Mouse (Mus musculus) left cerebral cortex, adult 11 months (tissue): ENCODE data around the gene Xdh.

ENCODE experiments used
- DNase-seq: peaks from one replicate; pipeline ENCODE4 v3.0.0; 2022; ENCODE audit warnings: low spot score

Xdh gene

DNA sequence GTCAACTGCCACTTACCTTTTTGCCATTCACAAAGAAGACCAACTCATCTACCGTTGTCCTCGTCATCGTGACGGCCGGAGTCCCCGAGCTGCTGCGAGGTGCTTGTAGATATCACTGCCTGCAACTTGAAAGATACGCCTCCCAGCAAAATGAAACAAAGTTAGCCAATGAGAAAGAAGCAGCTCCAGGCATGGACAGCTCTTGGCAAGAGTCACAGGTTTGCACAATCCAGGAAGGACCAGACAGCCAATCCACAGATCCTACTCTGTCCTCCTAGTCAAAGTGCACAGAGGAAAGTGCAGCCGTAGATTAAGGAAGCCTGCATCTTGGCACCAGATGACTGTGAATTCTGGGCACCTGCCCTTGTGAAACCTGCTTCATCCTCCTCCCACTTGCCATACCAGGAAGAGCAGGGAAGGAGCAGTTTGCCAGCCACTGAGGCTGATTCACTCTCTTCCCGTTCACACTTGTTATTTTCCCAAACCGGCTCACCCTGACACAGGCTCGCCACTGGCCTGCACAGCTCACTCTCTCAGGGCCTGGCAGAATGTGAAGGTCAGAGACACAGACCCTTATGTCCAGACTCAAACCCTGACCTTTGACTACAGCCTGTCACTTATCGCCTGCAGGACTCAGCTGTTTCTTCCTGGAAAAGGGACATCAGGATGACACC is at the start of gene Xdh:
Gene Xdh, minus strand, starts transcription at position 135 of the 674 bp plus-strand sequence.
- DNase-seq, result no peak

DNA sequence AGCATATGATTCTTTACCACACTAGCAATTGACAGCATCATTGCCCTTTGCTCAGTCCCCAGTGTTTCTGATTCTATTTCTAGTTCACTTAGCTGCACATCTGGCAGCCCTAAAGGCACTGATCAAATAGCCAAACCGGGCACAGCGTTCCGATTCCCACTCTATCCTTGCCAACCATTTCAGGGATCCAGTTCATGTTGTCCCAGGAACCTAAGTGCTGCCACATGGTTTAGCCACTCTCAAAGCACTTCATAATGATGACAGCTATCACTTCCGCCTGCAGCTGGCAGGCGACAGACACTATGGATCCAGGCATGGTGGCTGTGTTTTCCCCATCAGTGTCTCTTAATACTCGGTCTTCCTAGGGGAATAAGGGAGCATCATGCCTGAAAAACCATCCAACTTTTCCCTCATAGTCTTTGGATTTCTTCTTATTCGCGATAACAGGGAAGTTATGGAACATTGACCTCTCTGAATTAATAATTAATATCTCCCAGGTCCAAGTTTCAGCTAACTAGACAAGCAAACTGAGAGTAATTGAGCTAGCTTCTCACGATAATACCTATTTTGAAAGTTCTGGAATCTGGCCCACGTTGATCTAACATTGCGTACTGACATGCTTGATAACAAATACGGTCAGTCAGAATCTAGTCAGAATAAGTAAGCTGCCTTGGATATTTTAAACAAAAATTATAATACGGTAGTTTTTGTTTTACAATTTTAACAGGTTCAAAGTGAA is 46.1 kb upstream of the Xdh start:
- no peak for DNase-seq

DNA sequence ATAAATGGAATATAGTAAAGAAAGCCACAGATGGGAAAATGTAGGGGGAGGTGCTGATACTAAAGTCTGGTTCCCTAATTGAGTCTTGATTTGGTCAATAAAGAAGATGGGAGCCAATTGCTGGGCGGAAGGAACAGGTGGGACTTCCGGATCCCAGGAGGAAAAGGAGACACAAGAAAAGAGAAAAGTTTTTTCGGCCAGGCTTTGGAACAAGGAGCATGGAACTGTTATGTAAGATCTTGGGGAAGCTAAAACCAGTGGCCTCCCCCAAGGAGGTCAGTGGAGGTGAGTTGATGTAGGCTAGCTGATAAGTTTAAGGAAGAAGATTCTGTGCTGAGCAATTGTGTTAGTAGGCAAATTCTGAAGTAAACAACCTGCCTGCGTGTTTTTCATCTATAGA is 41.3 kb upstream of the Xdh start:
- no peak for DNase-seq

DNA sequence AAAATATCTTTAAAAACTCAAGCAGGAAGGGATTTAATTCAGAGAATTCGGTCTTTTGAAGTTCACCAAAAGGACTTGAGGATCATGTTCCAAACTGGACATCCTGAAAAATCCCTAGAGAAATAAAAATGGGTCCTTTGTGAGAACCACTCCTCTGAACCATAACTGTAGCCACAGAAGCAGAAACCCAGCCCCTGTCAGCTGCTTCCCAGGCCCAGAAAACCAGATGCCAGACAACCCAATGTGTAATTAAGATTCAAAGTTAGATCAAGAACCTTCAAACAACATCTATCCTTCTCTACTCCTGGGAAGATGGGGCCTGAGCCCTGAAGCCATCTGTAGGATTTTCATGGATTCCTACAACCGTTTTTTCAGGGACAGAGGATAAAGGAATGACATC is 36.6 kb upstream of the Xdh start:
- no peak for DNase-seq

DNA sequence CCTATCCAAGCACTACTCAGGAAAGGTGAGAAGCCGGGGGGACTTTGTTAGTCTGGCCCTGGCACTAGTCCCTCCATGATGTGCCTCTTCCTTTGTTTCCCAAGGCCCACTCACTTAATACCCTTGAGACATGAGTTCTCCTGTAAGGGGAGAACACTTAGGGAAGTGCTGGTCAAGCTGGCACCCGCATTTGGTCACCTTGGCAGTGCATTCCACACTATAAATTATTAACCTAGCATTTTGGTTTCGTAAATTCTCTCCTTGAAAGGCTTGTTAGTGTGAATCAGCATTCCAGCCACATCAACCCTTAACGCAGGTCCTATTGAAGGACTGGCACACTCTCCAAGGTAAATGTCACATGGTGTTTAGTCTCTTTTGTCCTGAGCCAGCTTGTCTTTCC is 35.9 kb upstream of the Xdh start:
- DNase-seq, result no peak

DNA sequence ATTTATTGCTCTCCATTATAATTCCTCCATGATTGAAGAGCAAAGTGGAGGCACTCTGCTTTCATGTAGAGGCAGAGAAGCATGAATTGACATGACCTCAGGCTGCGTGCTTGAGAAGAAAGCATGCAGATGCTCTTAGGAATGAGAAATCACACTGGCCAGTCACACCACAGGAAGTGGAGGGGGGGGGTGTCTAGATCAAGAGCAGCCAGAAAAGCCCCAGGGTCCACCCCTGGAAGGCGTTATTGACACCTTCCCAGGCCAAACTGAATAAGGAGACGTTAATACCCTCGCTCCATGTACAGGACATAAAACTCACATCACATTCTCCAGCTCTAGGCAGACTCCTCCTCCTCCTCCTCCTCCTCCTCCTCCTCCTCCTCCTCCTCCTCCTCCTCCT is 34.5 kb upstream of the Xdh start:
- no peak for DNase-seq

DNA sequence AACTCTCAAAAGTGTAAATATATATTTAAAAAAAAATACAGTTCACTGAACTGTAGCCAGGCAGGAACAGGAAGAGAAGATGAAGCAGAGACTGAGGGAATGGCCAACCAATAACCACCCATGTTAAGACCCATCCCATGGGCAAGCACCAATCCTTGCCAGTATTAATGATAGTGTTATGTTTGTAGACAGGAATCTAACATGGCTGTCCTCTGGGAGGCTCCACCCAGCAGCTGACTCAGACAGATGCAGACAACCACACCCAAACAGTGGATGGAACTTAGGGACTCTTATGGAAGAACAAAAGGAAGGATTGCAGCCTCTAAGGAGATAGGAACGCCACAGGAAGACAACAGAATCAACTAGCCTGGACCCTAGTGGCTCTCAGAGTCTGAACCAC is 32.9 kb upstream of the Xdh start:
- DNase-seq, result no peak

DNA sequence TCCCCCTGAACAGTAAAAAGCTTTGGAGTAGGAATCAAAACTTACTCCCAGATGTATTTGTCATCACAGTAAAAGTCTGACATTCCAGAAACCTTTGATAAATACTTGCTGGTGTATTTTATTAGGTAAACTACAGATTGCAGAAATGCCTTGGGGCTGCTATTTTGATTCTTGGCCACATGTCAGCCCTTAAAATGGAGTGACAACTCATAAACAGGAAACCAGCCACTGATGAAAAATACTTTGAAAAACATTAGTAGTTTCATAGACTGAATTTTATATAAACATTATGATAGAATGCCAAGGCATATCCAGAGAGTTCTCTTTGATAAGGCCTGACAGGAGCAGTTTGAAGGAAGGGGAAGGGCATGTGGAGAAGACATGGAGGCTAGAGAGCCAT is 26.1 kb upstream of the Xdh start:
- no peak for DNase-seq

DNA sequence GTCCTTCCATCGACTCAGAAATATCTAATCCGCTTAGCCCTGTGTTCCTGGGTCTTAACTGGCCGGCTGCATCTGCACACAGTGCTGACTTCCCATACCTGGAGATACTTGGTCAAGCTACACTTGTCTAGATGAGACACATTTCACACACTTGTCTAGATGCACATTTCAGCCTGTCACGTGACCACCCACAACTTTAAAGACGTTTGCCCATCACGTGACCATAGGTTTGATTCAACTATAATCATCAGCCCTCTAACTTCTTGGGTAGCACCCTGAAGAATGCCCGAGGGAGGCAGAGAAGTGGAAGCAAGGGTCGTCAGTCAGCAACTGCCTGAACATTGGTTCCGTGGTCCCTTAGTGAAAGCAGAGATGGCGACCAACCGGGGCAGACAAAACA is 22.7 kb upstream of the Xdh start:
- no peak for DNase-seq

DNA sequence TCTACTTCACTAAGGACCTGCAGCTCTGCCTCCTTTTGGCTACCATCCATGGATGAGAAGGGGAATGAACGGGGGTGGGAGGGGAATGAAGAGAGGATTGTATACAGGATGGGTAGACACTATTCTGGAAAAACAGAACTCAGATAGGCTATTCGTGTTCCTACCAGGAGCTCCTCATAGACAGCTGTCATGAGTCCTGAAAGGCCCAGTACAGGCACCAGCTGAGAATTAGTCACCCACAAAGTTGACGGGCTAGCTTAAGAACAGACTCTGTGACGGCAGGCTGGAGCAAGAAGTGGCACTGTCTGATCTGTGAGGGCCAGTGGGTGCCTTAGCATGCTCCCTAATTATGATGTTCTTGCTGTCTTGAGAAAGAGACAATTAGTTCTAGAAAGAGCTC is 21.3 kb upstream of the Xdh start:
- DNase-seq, result no peak

DNA sequence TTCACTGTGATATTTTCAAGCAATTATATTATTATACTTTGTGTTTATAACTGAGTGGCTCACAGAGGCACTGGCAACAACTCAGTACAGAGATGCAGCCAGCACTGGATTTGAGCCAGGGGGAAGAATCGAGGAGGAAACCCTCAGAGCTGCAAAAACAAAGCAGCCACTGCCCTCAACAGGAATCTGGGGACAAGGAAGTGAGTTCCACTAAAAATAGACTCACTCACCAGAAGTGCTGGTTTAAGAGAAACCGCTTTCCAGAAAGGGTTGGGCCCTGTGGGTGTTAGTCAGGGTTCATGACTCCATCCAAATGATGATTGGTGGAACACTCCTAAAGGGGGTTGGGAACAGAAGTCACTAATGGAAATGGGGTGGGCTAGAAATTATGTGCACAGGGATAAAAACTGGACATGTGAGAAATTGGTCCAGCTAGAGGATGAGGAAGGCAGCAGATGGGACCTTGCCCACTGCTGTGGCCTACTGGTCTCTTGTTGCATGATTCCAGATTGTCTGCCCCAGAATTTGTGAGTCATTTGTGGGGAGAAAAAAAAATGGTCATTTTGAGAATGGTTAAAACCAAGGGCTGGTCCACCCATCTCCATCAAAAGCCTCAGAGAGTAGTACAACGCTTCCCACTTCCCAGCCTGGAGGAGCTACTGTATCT is 20.5 kb upstream of the Xdh start:
- no peak for DNase-seq

DNA sequence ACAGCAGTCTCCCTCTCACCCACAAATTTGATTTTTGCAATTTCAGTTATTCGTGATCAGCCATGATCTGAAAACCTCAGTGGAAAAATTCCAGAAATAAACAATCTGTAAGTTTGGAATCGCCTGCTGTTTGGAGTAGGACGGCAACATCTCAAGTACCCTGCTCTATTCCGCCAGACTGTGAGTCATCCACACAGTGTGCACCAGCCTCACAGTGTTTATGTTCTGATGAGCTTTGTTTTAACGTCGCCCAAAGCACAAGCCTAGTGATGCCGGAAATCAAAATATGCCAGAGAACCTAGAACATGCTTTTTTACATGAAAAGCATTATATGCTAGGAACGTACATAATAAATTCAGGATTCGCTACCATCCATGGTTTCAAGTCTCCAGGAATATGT is 14.9 kb upstream of the Xdh start:
- no peak for DNase-seq

DNA sequence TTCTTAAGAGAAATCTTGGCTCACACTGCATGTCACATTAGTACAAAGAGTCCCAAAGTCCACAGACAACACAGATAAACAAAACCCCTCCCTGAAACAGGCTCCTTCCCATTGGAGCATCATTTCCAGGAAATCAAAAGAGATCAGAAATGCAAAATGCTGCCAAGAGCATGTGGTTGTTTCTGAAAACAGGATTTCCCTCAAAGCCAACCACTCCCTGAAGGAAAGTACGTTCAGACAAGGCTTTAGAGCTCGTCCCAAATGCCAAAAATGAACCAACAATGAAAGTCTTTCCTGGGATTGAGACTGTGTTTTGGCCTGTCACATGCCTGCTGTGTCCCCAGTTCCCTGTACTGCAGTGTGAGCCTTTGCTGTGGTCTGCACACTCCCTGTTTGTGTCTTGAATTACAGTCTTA is 12.6 kb upstream of the Xdh start:
- DNase-seq, result no peak

DNA sequence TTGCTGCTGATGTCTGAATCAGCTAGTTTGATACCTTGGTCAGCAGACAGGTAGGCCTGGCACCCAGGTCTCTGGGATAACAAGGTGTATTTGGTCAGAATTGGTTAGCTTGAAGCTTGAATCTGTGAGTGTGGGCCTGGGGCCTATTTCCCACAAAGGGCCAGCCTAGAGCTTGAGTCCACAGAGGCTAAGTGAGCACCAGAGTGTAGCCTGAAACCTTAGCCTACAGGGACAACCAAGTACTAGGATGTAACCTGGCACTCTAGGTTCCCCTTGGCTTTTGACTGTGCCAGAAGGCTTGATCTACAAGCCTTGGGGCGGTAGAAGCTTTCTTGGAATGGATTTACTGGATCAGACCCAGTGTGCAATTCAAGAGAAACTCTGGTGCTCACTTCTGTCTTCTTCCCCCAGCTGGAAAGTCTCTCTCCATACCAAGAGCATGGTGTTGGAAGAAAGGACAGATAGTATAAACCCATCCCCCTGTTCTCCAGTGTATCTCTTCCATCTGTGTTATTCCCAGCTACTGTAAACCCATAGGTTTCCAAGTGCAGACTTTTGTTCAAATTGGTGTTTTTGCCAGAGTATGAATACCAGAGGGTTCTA is 11.9 kb upstream of the Xdh start:
- DNase-seq, result no peak

DNA sequence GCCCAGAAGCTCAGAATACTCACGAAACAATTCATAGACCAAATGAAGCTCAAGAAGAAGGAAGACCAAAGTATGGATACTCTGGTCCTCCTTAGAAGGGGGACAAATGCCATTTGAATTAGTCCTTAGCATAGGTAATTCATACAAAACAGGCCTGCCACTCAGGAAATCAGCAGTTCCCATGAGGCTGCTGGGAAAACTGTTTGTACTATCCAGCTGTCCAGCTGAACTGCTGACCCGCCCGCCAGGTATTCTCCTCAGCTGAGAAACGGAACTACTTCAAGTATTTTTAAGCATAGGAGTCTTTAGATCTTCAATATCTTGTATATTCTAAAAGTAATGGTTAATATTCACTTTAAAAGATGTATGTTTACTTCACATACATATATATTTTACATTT is 10.7 kb upstream of the Xdh start:
- no peak for DNase-seq

DNA sequence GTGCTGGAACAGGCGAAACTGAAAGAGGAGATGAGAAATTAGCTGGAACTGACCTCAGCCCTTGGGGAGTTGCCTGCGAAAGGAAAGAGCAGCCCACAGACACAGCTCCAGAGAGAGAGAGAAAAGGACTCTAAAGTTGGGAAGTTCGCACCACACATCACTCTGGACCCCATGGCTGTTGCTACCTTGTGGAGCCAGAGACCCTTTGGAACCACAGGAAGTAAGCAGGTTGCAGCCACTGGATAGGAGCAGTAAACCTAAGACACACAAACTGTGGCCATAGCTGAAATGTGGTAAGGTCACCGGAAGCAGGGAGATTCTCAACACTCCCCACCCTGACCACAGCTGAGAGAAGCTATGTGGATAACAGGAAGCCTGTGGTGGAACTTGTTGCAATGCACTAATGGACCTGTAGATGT is 2.1 kb upstream of the Xdh start:
- DNase-seq, result no peak

DNA sequence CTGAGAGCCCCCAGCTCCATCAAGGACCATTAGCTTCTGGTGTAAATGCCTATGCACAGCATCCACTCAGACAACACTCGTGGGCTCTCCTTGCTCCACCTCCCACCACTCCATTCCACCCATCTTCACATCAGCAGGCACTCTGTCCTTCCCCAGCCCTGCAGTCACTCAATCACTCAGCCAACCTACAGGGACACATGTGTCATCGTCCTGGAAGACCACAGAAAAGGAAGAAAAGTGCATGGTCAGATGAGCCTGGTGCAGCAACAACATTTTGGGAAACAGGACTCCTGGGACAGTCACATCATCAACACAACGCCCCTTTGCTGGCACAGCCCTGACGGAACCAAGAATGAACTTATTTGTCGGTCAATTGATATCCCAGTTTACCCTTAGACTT is 974 bp upstream of the Xdh start:
- DNase-seq, result no peak

DNA sequence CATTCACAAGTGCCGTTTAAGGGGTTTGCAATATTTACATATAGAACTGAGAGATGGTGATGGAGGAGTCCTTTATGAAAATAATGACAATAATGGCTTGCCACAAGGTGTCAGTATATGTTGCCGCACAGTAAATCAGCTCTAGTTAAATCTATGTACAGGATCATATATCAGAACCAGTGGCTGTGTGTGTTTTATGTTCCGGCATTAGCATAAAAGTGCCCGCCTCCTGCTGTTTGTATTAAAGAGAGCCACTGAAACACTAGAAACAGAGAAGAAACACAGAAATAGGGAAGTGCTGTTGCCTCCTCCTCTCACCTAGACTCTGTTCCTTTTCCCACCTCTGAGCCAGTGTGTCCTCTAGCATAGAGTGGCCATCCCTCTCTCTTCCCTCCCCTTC is 498 bp downstream of the Xdh start:
- DNase-seq, result no peak

DNA sequence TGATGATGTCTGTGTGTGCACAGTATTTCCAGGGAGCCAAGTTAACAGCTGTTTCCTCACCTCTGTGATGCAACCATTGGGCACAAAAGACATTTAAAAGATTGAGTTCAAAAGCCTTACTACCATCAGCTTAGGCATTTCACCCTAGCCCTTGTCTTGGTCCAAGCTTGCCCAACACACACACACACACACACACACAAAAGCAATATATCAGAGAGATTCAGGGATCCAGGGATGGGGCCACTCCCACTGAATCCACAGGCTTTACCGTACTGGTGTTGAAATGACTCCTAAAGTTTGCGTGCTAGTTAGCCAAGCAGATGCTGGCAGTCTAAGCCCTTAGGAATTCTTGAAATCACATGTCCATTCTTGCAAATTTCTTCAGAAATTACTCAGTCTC is 1.2 kb downstream of the Xdh start:
- DNase-seq, result no peak

DNA sequence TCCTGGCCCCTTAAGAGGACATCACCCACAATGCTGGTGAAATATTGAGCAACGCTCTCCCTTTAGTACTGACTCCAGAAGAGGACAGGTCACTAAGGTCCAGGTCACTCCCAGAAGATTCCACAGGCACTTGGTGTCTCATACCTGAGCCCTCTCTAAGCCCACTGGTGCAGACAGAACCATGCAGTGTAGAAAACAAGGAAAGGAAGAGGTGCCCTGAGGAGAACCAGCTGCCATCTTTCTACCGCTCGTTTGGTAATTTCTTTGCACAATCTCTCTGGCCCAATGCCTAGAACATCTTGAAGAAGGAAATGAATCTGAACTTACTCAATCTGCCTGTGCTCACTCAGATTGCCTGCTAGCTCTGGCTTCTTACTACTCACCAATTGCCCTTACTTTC is 2.0 kb downstream of the Xdh start:
- DNase-seq, result no peak

DNA sequence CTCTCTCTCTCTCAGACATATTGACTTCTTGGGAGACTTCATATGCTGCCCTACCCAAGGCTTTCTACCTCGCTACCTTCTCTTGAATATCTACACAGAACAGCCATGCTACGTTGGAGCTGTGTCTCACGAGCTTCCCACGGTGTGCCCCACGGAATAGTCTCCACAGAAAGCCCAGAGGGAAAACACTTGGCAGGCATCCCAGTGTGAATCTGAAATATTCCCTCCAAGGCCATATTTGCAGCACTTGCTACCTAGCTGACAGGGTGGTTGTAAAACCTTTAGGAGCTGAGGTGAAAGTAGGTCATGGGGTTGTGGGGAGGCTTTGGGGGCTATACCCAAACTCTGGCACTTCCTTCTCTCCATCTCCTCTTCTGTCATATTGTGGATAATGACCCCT is 3.1 kb downstream of the Xdh start:
- no peak for DNase-seq

DNA sequence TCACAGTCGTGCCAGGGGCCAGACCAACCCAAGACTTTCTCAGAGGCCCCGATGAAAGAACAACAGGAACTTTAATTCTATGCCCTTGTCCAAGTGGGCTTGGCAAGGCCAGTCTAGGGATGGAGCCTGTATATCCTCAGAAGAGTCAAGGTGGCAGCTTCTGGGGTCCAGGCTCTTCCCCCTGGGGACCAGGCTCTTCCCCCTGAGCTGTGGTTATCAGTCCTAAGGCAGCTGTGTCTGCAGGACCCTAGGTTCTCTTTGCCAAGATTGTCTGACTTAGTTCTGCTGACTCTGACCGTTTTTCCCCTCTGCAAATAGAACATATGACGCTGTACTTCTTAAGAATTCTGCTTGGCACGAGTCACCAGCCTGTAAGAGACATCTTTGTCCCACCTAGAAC is 5.3 kb downstream of the Xdh start:
- no peak for DNase-seq
